Mouse (Mus musculus) CH12.LX (cell line): ENCODE results near the gene Mmp20. TPM values are rescaled to one million over a fixed set of nuclear protein-coding genes. Genes with fewer than 3 reads are reported as not detected.

Source experiments
- DNase-seq: peaks from one replicate; pipeline ENCODE4 v3.0.0-alpha.2; 2013; ENCODE audit errors: extremely low read depth
- H3K27ac ChIP-seq: 2 replicates; pipeline ENCODE4 v1.5.1; 2012; ENCODE audit warnings: low read depth, mild to moderate bottlenecking, control low read depth, moderate library complexity; ENCODE audit not compliant: insufficient read depth
- H3K27me3 ChIP-seq: replicated peaks from 2 replicates; pipeline ENCODE3; 2012; ENCODE audit warnings: inconsistent platforms
- H3K36me3 ChIP-seq, 2 experiments: replicated peaks in 1 of 2; 2 replicates each; pipeline versions ENCODE3 to v1.6.1; 2012; ENCODE audit warnings: inconsistent platforms in 1 of 2, low read length in 1 of 2, mild to moderate bottlenecking in 1 of 2, mixed read lengths in 1 of 2, moderate library complexity in 1 of 2; ENCODE audit not compliant: control insufficient read depth in 1 of 2, insufficient read depth in 1 of 2
- H3K4me1 ChIP-seq, 2 experiments: 2 replicates each; pipeline ENCODE4 v1.6.1; 2012; ENCODE audit warnings: inconsistent platforms in 1 of 2, moderate library complexity in 1 of 2; ENCODE audit not compliant: insufficient read depth in 2 of 2, control insufficient read depth in 1 of 2
- H3K4me2 ChIP-seq: 2 replicates; pipeline ENCODE4 v1.6.1; 2012; ENCODE audit warnings: low read depth, mild to moderate bottlenecking, control low read depth; ENCODE audit not compliant: poor library complexity, insufficient read depth, severe bottlenecking
- H3K4me3 ChIP-seq, 3 experiments: fragments of 150-350 bp in 1 of 3; sonication (generic) in 1 of 3; replicated peaks in 1 of 3; 2 replicates each; pipeline versions ENCODE3 to v1.5.1; 2011 to 2012; ENCODE audit warnings: low read depth in 2 of 3, low read length in 2 of 3, mild to moderate bottlenecking in 2 of 3, moderate library complexity in 2 of 3, control low read depth in 1 of 3, improper control_type of control experiment in 1 of 3, inconsistent platforms in 1 of 3, mixed read lengths in 1 of 3; ENCODE audit not compliant: poor library complexity in 1 of 3
- H3K79me2 ChIP-seq: replicated peaks from 2 replicates; pipeline ENCODE4 v1.6.1; 2012; ENCODE audit warnings: mild to moderate bottlenecking, moderate library complexity; ENCODE audit not compliant: control insufficient read depth, poor library complexity, insufficient read depth, severe bottlenecking; ENCODE audit errors: extremely low read depth
- H3K9ac ChIP-seq: 2 replicates; pipeline ENCODE4 v1.6.1; 2012; ENCODE audit warnings: low read depth, mild to moderate bottlenecking, control low read depth, moderate library complexity; ENCODE audit not compliant: insufficient read depth
- H3K9me3 ChIP-seq: replicated peaks from 2 replicates; pipeline ENCODE3; 2012; ENCODE audit warnings: low read length, inconsistent platforms, mixed read lengths
- BHLHE40 ChIP-seq: IDR thresholded peaks from 2 replicates; pipeline ENCODE4 v1.6.1; 2011; ENCODE audit warnings: mild to moderate bottlenecking, low read depth, low read length, improper control_type of control experiment
- CHD1 ChIP-seq: IDR thresholded peaks from 2 replicates; pipeline ENCODE4 v1.6.1; 2012; ENCODE audit warnings: low read depth, low read length, improper control_type of control experiment, inconsistent platforms
- CHD2 ChIP-seq: IDR thresholded peaks from 2 replicates; pipeline ENCODE4 v1.6.1; 2011; ENCODE audit warnings: low read length, improper control_type of control experiment
- EP300 ChIP-seq: IDR thresholded peaks from 2 replicates; pipeline ENCODE4 v1.6.1; 2011; ENCODE audit warnings: low read length, improper control_type of control experiment
- ETS1 ChIP-seq: conservative IDR thresholded peaks from 2 replicates; pipeline ENCODE4 v1.6.1; 2012; ENCODE audit warnings: low read depth, mild to moderate bottlenecking, inconsistent platforms, low read length, improper control_type of control experiment, moderate library complexity
- GABPA ChIP-seq: IDR thresholded peaks from 2 replicates; pipeline ENCODE4 v1.6.1; 2012; ENCODE audit warnings: low read depth, low read length, improper control_type of control experiment, inconsistent platforms; ENCODE audit not compliant: insufficient replicate concordance
- JUND ChIP-seq: conservative IDR thresholded peaks from 2 replicates; pipeline ENCODE4 v1.6.1; 2011; ENCODE audit warnings: low read depth, low read length, improper control_type of control experiment
- KAT2A ChIP-seq: IDR thresholded peaks from 2 replicates; pipeline ENCODE4 v1.6.1; 2012; ENCODE audit warnings: low read length, improper control_type of control experiment, inconsistent platforms; ENCODE audit not compliant: insufficient replicate concordance
- MAFK ChIP-seq: IDR thresholded peaks from 2 replicates; pipeline ENCODE4 v1.6.1; 2011; ENCODE audit warnings: low read length, improper control_type of control experiment; ENCODE audit not compliant: insufficient replicate concordance
- MEF2A ChIP-seq: IDR thresholded peaks from 2 replicates; pipeline ENCODE4 v1.6.1; 2014; ENCODE audit warnings: low read depth, mild to moderate bottlenecking, inconsistent platforms, low read length, improper control_type of control experiment, borderline replicate concordance
- MXI1 ChIP-seq: IDR thresholded peaks from 2 replicates; pipeline ENCODE4 v1.6.1; 2011; ENCODE audit warnings: mild to moderate bottlenecking, low read depth, low read length, improper control_type of control experiment
- NELFE ChIP-seq: IDR thresholded peaks from 2 replicates; pipeline ENCODE4 v1.6.1; 2011; ENCODE audit warnings: low read depth, low read length, improper control_type of control experiment
- PAX5 ChIP-seq: IDR thresholded peaks from 2 replicates; pipeline ENCODE4 v1.6.1; 2012; ENCODE audit warnings: low read length, inconsistent platforms, mixed read lengths
- POLR2AphosphoS2 ChIP-seq: IDR thresholded peaks from 2 replicates; pipeline ENCODE4 v1.6.1; 2011; ENCODE audit warnings: low read depth, low read length, improper control_type of control experiment
- RAD21 ChIP-seq: IDR thresholded peaks from 2 replicates; pipeline ENCODE4 v1.6.1; 2011; ENCODE audit warnings: low read depth, mild to moderate bottlenecking, low read length, improper control_type of control experiment, moderate library complexity
- TBP ChIP-seq: conservative IDR thresholded peaks from 2 replicates; pipeline ENCODE4 v1.6.1; 2011; ENCODE audit warnings: low read depth, low read length, improper control_type of control experiment
- UBTF ChIP-seq: IDR thresholded peaks from 2 replicates; pipeline ENCODE4 v1.6.1; 2012; ENCODE audit warnings: low read depth, mild to moderate bottlenecking, inconsistent platforms, low read length, improper control_type of control experiment, moderate library complexity
- USF2 ChIP-seq: conservative IDR thresholded peaks from 2 replicates; pipeline ENCODE4 v1.6.1; 2011; ENCODE audit warnings: low read depth, low read length, improper control_type of control experiment
- ZC3H11A ChIP-seq: IDR thresholded peaks from 2 replicates; pipeline ENCODE4 v1.6.1; 2012; ENCODE audit warnings: low read depth, mild to moderate bottlenecking, inconsistent platforms, low read length, improper control_type of control experiment
- dilution Hi-C: fragments of 300-500 bp; cut with MboI; formaldehyde crosslinking; loops from 2 replicates; pipeline ENCODE4 v1.14.3; 2020; ENCODE audit warnings: low sequenced_read_pairs; ENCODE audit not compliant: extremely low pct_unique_long_range_greater_than_20kb, extremely low pct_ligation_motif_present
- in situ Hi-C: fragments of 300-500 bp; cut with MboI; formaldehyde crosslinking; loops from 3 replicates; pipeline ENCODE4 v1.14.3; 2019; ENCODE audit warnings: low sequenced_read_pairs, low pct_ligation_motif_present, low pct_unique_long_range_greater_than_20kb, mixed read lengths
- polyA plus RNA-seq: library from polyadenylated mRNA; unstranded; fragments of >175 nt; gene quantifications from 2 replicates; pipeline ENCODE4 v1.2.1, GENCODE M21; 2012; ENCODE audit warnings: low read depth; ENCODE audit not compliant: insufficient read length
- total RNA-seq, 2 experiments: library from RNA; depleted of rRNA; stranded (reverse); fragments of 300-350 nt in 1 of 2; fragments of >200 nt in 1 of 2; gene quantifications; 2 replicates each; pipeline ENCODE4 v1.2.3; 2012 to 2014

Mmp20 gene
- total and polyA plus RNA-seq, 3 experiments: 0.04 to 0.11 TPM; not detected in 1

GRCm38 (mm10) chr9:7691790-7692189 is 63.8 kb downstream of the Mmp20 start, which contains the start of gene Mmp7:
Mmp7 (plus strand) TSS chr9:7692090.
- no peak for DNase-seq
- no peak within 1 kb of the TSS for H3K9ac ChIP-seq
- TF ChIP-seq EP300 (no peak), GABPA (no peak), ETS1 (no peak), BHLHE40 (no peak), KAT2A (no peak), PAX5 (no peak), UBTF (no peak), ZC3H11A (no peak)
- no peaks in the 10 kb centered on the region for H3K9me3 ChIP-seq
- no peaks in the 10 kb centered on the region for H3K36me3 ChIP-seq
- H3K27me3 ChIP-seq: no peaks in the 10 kb centered on the region
- H3K4me2 ChIP-seq: no peak within 1 kb of the TSS
- no peak within 1 kb of the TSS for H3K27ac ChIP-seq
- dilution Hi-C loops: no loop called here
- no peaks in the 10 kb centered on the region for H3K4me1 ChIP-seq
- no peaks in the 10 kb centered on the region for H3K79me2 ChIP-seq
- in situ Hi-C loops: no loop called here
- H3K4me3 ChIP-seq: no peak within 1 kb of the TSS

GRCm38 (mm10) chr9:7693961-7694360 is 65.9 kb downstream of the Mmp20 start:
- no peak overlapping the region for H3K9ac ChIP-seq
- H3K27ac ChIP-seq: no peak overlapping the region
- DNase-seq: no peak
- no peaks in the 10 kb centered on the region for H3K36me3 ChIP-seq
- no peaks in the 10 kb centered on the region for H3K9me3 ChIP-seq
- H3K27me3 ChIP-seq: no peaks in the 10 kb centered on the region
- TF ChIP-seq UBTF: no peak
- no peak for TF ChIP-seq PAX5
- TF ChIP-seq POLR2AphosphoS2: no peak
- no peak for TF ChIP-seq MAFK
- TF ChIP-seq NELFE: no peak
- TF ChIP-seq EP300: no peak
- no peaks in the 10 kb centered on the region for H3K4me1 ChIP-seq
- H3K79me2 ChIP-seq: no peaks in the 10 kb centered on the region
- H3K4me3 ChIP-seq: no peak overlapping the region
- no peak overlapping the region for H3K4me2 ChIP-seq
- in situ Hi-C loops (no loop called here), dilution Hi-C loops (no loop called here)

GRCm38 (mm10) chr9:7695646-7696045 is 67.6 kb downstream of the Mmp20 start:
- dilution Hi-C loops: no loop called here
- H3K9me3 ChIP-seq: no peaks in the 10 kb centered on the region
- H3K36me3 ChIP-seq: no peaks in the 10 kb centered on the region

More at GRCm38 (mm10) chr9:7695646-7696045, 67.6 kb downstream of the Mmp20 start:
- Histone ChIP-seq H3K27ac (no peak overlapping the region), H3K27me3 (no peaks in the 10 kb centered on the region), H3K4me2 (no peak overlapping the region), H3K4me1 (no peaks in the 10 kb centered on the region), H3K9ac (no peak overlapping the region), H3K79me2 (no peaks in the 10 kb centered on the region), H3K4me3 (no peak overlapping the region)
- DNase-seq: no peak
- in situ Hi-C loops: no loop called here
- no peak for TF ChIP-seq GABPA
- no peak for TF ChIP-seq MAFK
- TF ChIP-seq ZC3H11A: no peak
- TF ChIP-seq TBP: no peak
- TF ChIP-seq JUND: no peak
- TF ChIP-seq MXI1: no peak
- no peak for TF ChIP-seq MEF2A
- TF ChIP-seq CHD1: no peak
- TF ChIP-seq RAD21: no peak
- no peak for TF ChIP-seq CHD2
- TF ChIP-seq USF2: no peak
- TF ChIP-seq KAT2A: no peak
- no peak for TF ChIP-seq ETS1
